Mouse (Mus musculus): ENCODE measurements at regions not wholly inside any gene's neighbourhood (a gene's known extent, or its start where the extent isn't known, plus 50 kb on each side); places are given as distances from the start of the nearest gene placed in this dataset.
"Not testable (repeated sequence)": the region's sequence is repeated elsewhere in the genome, so short reads cannot be mapped to it uniquely, and the experiment has no call there.

- Histone ChIP-seq H3K27me3 (ENCODE audit: control insufficient read depth, insufficient read depth, low read length) (no peaks in the 10 kb centered on the region), H3K9me3 (replicated peaks; ENCODE audit: control insufficient read depth, low read length) (no peaks in the 10 kb centered on the region), H3K27ac (ENCODE audit: low read length) (no peak overlapping the region), H3K36me3 (ENCODE audit: control insufficient read depth, insufficient read depth) (no peaks in the 10 kb centered on the region), H3K4me3 (ENCODE audit: low read length) (no peak overlapping the region), H3K9ac (ENCODE audit: low read length) (no peak overlapping the region), H3K4me2 (ENCODE audit: low read depth, low read length) (no peak overlapping the region), H3K4me1 (ENCODE audit: control insufficient read depth, insufficient read depth, low read length) (no peaks in the 10 kb centered on the region)
- ATAC-seq (replicated peaks; ENCODE audit: extremely low read depth, insufficient read depth, low FRiP score): no peak
- 41% methylated on average over 2 of the region's 2 CpGs for WGBS
Measured at GRCm38 (mm10) chr7:69167456-69167855, 418.4 kb upstream of the Arrdc4 start.

GRCm38 (mm10) chr7:69161916-69162315, 412.9 kb upstream of the Arrdc4 start:
- no peak overlapping the region for H3K27ac ChIP-seq (ENCODE audit: low read length)
- no peaks in the 10 kb centered on the region for H3K27me3 ChIP-seq (ENCODE audit: control insufficient read depth, insufficient read depth, low read length)
- no peaks in the 10 kb centered on the region for H3K36me3 ChIP-seq (ENCODE audit: control insufficient read depth, insufficient read depth)
- no peak overlapping the region for H3K4me3 ChIP-seq (ENCODE audit: low read length)
- no peaks in the 10 kb centered on the region for H3K9me3 ChIP-seq (replicated peaks; ENCODE audit: control insufficient read depth, low read length)
- WGBS: 64% methylated on average over 4 of the region's 4 CpGs
- ATAC-seq (replicated peaks; ENCODE audit: extremely low read depth, insufficient read depth, low FRiP score): no peak
- H3K4me1 ChIP-seq (ENCODE audit: control insufficient read depth, insufficient read depth, low read length): no peaks in the 10 kb centered on the region
- no peak overlapping the region for H3K4me2 ChIP-seq (ENCODE audit: low read depth, low read length)
- no peak overlapping the region for H3K9ac ChIP-seq (ENCODE audit: low read length)

GRCm38 (mm10) chr7:69142351-69142750, 393.3 kb upstream of the Arrdc4 start:
- Histone ChIP-seq H3K27ac (ENCODE audit: low read length) (no peak overlapping the region), H3K27me3 (ENCODE audit: control insufficient read depth, insufficient read depth, low read length) (no peaks in the 10 kb centered on the region), H3K9ac (ENCODE audit: low read length) (no peak overlapping the region), H3K4me2 (ENCODE audit: low read depth, low read length) (no peak overlapping the region), H3K9me3 (replicated peaks; ENCODE audit: control insufficient read depth, low read length) (no peaks in the 10 kb centered on the region), H3K36me3 (ENCODE audit: control insufficient read depth, insufficient read depth) (no peaks in the 10 kb centered on the region), H3K4me3 (ENCODE audit: low read length) (no peak overlapping the region), H3K4me1 (ENCODE audit: control insufficient read depth, insufficient read depth, low read length) (no peaks in the 10 kb centered on the region)
- no peak for ATAC-seq (replicated peaks; ENCODE audit: extremely low read depth, insufficient read depth, low FRiP score)
- 65% methylated on average over 3 of the region's 3 CpGs for WGBS

GRCm38 (mm10) chr7:69133441-69133840, 384.4 kb upstream of the Arrdc4 start:
- 84% methylated on average over 2 of the region's 2 CpGs for WGBS

DNA sequence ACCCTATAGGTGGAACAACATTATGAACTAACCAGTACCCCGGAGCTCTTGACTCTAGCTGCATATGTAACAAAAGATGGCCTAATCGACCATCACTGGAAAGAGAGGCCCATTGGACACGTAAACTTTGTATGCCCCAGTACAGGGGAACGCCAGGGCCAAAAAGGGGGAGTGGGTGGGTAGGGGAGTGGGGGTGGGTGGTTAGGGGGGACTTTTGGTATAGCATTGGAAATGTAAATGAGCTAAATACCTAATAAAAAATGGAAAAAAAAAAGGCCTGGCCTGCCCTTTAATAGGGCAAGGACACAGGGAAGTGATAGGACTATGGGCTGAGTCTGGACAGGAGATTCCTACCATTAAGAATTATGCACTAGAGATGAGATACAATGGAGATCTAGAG, 352.7 kb upstream of the Arrdc4 start:
- H3K9ac ChIP-seq (ENCODE audit: low read length); H3K4me2 ChIP-seq (ENCODE audit: low read depth, low read length); H3K27me3 ChIP-seq (ENCODE audit: control insufficient read depth, insufficient read depth, low read length); ATAC-seq (replicated peaks; ENCODE audit: extremely low read depth, insufficient read depth, low FRiP score); H3K4me1 ChIP-seq (ENCODE audit: control insufficient read depth, insufficient read depth, low read length); H3K4me3 ChIP-seq (ENCODE audit: low read length); H3K36me3 ChIP-seq (ENCODE audit: control insufficient read depth, insufficient read depth); H3K27ac ChIP-seq (ENCODE audit: low read length); H3K9me3 ChIP-seq (replicated peaks; ENCODE audit: control insufficient read depth, low read length): not testable (repeated sequence)
- WGBS: no CpG with 5 or more reads among the region's 4 CpGs

More at GRCm38 (mm10) chr7:69133441-69133840, 384.4 kb upstream of the Arrdc4 start:
- Histone ChIP-seq H3K4me1 (ENCODE audit: control insufficient read depth, insufficient read depth, low read length) (no peaks in the 10 kb centered on the region), H3K27me3 (ENCODE audit: control insufficient read depth, insufficient read depth, low read length) (no peaks in the 10 kb centered on the region), H3K9me3 (replicated peaks; ENCODE audit: control insufficient read depth, low read length) (no peaks in the 10 kb centered on the region), H3K4me3 (ENCODE audit: low read length) (no peak overlapping the region), H3K9ac (ENCODE audit: low read length) (no peak overlapping the region), H3K36me3 (ENCODE audit: control insufficient read depth, insufficient read depth) (no peaks in the 10 kb centered on the region), H3K4me2 (ENCODE audit: low read depth, low read length) (no peak overlapping the region), H3K27ac (ENCODE audit: low read length) (no peak overlapping the region)
- ATAC-seq (replicated peaks; ENCODE audit: extremely low read depth, insufficient read depth, low FRiP score): no peak

GRCm38 (mm10) chr7:69097587-69098095, 348.6 kb upstream of the Arrdc4 start:
- Histone ChIP-seq H3K27me3 (ENCODE audit: control insufficient read depth, insufficient read depth, low read length) (no peaks in the 10 kb centered on the region), H3K9me3 (replicated peaks; ENCODE audit: control insufficient read depth, low read length) (no peaks in the 10 kb centered on the region), H3K27ac (ENCODE audit: low read length) (no peak overlapping the region), H3K4me3 (ENCODE audit: low read length) (no peak overlapping the region), H3K36me3 (ENCODE audit: control insufficient read depth, insufficient read depth) (no peaks in the 10 kb centered on the region), H3K9ac (ENCODE audit: low read length) (no peak overlapping the region), H3K4me1 (ENCODE audit: control insufficient read depth, insufficient read depth, low read length) (no peaks in the 10 kb centered on the region), H3K4me2 (ENCODE audit: low read depth, low read length) (no peak overlapping the region)
- WGBS: 57% methylated on average over 9 of the region's 9 CpGs
- ATAC-seq (replicated peaks; ENCODE audit: extremely low read depth, insufficient read depth, low FRiP score): no peak

GRCm38 (mm10) chr7:69074780-69075179, 325.7 kb upstream of the Arrdc4 start:
- no peak for ATAC-seq (replicated peaks; ENCODE audit: extremely low read depth, insufficient read depth, low FRiP score)
- H3K36me3 ChIP-seq (ENCODE audit: control insufficient read depth, insufficient read depth): no peaks in the 10 kb centered on the region
- 80% methylated on average over 7 of the region's 7 CpGs for WGBS
- H3K9ac ChIP-seq (ENCODE audit: low read length): no peak overlapping the region
- H3K9me3 ChIP-seq (replicated peaks; ENCODE audit: control insufficient read depth, low read length): no peaks in the 10 kb centered on the region
- H3K4me3 ChIP-seq (ENCODE audit: low read length): no peak overlapping the region
- no peaks in the 10 kb centered on the region for H3K27me3 ChIP-seq (ENCODE audit: control insufficient read depth, insufficient read depth, low read length)
- no peaks in the 10 kb centered on the region for H3K4me1 ChIP-seq (ENCODE audit: control insufficient read depth, insufficient read depth, low read length)
- H3K27ac ChIP-seq (ENCODE audit: low read length): no peak overlapping the region
- H3K4me2 ChIP-seq (ENCODE audit: low read depth, low read length): no peak overlapping the region

DNA sequence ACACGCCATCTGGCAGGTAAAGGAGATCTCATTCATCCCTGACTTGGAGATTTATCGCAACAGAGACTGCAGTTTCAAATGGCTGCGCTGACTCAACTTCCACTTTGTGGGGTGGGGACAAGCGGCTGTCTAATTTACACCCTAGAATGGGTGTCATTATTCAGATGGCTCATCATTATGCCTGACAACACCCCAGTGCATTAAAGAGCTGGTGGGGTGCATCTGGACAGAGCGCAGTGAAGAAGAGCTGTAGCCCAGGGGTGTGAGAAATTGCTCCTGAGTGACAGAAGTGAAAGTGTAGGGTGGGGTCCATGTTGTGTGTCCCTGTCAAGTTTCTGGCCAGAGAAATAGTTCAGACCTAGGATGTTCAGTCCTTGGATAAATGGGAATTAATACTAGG, 314.0 kb upstream of the Arrdc4 start:
- WGBS: 73% methylated on average over 5 of the region's 5 CpGs
- no peak for ATAC-seq (replicated peaks; ENCODE audit: extremely low read depth, insufficient read depth, low FRiP score)
- H3K27ac ChIP-seq (ENCODE audit: low read length): no peak overlapping the region
- no peak overlapping the region for H3K9ac ChIP-seq (ENCODE audit: low read length)
- H3K4me2 ChIP-seq (ENCODE audit: low read depth, low read length): no peak overlapping the region
- peaks cover 2% of the 10 kb centered on the region; the same call in 1 of the 2 replicates for H3K4me1 ChIP-seq (ENCODE audit: control insufficient read depth, insufficient read depth, low read length)
- H3K9me3 ChIP-seq (replicated peaks; ENCODE audit: control insufficient read depth, low read length): no peaks in the 10 kb centered on the region
- H3K36me3 ChIP-seq (ENCODE audit: control insufficient read depth, insufficient read depth): no peaks in the 10 kb centered on the region
- no peaks in the 10 kb centered on the region for H3K27me3 ChIP-seq (ENCODE audit: control insufficient read depth, insufficient read depth, low read length)
- no peak overlapping the region for H3K4me3 ChIP-seq (ENCODE audit: low read length)

GRCm38 (mm10) chr7:69062506-69062905, 313.5 kb upstream of the Arrdc4 start:
- Histone ChIP-seq H3K4me2 (ENCODE audit: low read depth, low read length) (no peak overlapping the region), H3K36me3 (ENCODE audit: control insufficient read depth, insufficient read depth) (no peaks in the 10 kb centered on the region), H3K4me3 (ENCODE audit: low read length) (no peak overlapping the region), H3K27ac (ENCODE audit: low read length) (no peak overlapping the region), H3K27me3 (ENCODE audit: control insufficient read depth, insufficient read depth, low read length) (no peaks in the 10 kb centered on the region), H3K4me1 (ENCODE audit: control insufficient read depth, insufficient read depth, low read length) (peaks cover 2% of the 10 kb centered on the region; the same call in 1 of the 2 replicates), H3K9ac (ENCODE audit: low read length) (no peak overlapping the region), H3K9me3 (replicated peaks; ENCODE audit: control insufficient read depth, low read length) (no peaks in the 10 kb centered on the region)
- no peak for ATAC-seq (replicated peaks; ENCODE audit: extremely low read depth, insufficient read depth, low FRiP score)
- 51% methylated on average over 7 of the region's 7 CpGs for WGBS
